In genomic region chr10:127125210-127126001, GRCm38 (mm10) we compare ENCODE assay signal across 8 mouse cellular contexts. TPM values are rescaled to one million over a fixed set of nuclear protein-coding genes. Genes with fewer than 3 reads are reported as not detected.
DNase-seq lines count a peak whose midpoint lies in the region; ATAC-seq and TF ChIP-seq lines count a peak whose summit lies in the region.

No protein-coding gene starts in this region.

- H3K27me3 ChIP-seq in midbrain, embryonic 10.5 days (ENCODE audit: low read depth, poor library complexity, severe bottlenecking) = no peaks in the 10 kb centered on the region
- H3K27me3 ChIP-seq in midbrain, embryonic 15.5 days (replicated peaks) = no peaks in the 10 kb centered on the region
- H3K27me3 ChIP-seq in liver, embryonic 13.5 days = no peaks in the 10 kb centered on the region
- no peaks in the 10 kb centered on the region for H3K27me3 ChIP-seq in stomach, postnatal 0 days (ENCODE audit: control insufficient read depth, insufficient read depth, low read length)

- ATAC-seq in midbrain, embryonic 15.5 days (replicated peaks) = no peak
- ATAC-seq in liver, embryonic 13.5 days (ENCODE audit: low read depth) = no peak
- ATAC-seq in stomach, postnatal 0 days (ENCODE audit: low FRiP score, low TSS enrichment) = no peak

- no peaks in the 10 kb centered on the region for H3K36me3 ChIP-seq in midbrain, embryonic 10.5 days
- no peaks in the 10 kb centered on the region for H3K36me3 ChIP-seq in midbrain, embryonic 15.5 days (replicated peaks)
- H3K36me3 ChIP-seq in liver, embryonic 13.5 days = no peaks in the 10 kb centered on the region
- no peaks in the 10 kb centered on the region for H3K36me3 ChIP-seq in stomach, postnatal 0 days (ENCODE audit: control insufficient read depth, insufficient read depth, low read length)

- H3K4me3 ChIP-seq in midbrain, embryonic 10.5 days = no peak overlapping the region
- no peak overlapping the region for H3K4me3 ChIP-seq in midbrain, embryonic 15.5 days
- no peak overlapping the region for H3K4me3 ChIP-seq in liver, embryonic 13.5 days (replicated peaks)
- no peak overlapping the region for H3K4me3 ChIP-seq in stomach, postnatal 0 days (ENCODE audit: low read depth, low read length)

- no peak for TF ChIP-seq EP300 in stomach, postnatal 0 days (optimal IDR thresholded peaks at IDR 0.05)

- no peak overlapping the region for H3K9ac ChIP-seq in midbrain, embryonic 15.5 days
- no peak overlapping the region for H3K9ac ChIP-seq in liver, embryonic 13.5 days
- no peak overlapping the region for H3K9ac ChIP-seq in stomach, postnatal 0 days (ENCODE audit: low read length)

- H3K9me3 ChIP-seq in midbrain, embryonic 10.5 days (replicated peaks) = no peaks in the 10 kb centered on the region
- no peaks in the 10 kb centered on the region for H3K9me3 ChIP-seq in midbrain, embryonic 15.5 days
- no peaks in the 10 kb centered on the region for H3K9me3 ChIP-seq in liver, embryonic 13.5 days (replicated peaks)
- no peaks in the 10 kb centered on the region for H3K9me3 ChIP-seq in stomach, postnatal 0 days (ENCODE audit: control insufficient read depth, low read length)

- DNase-seq in adrenal gland, adult 2 months = peak; percentile 57
- no peak for DNase-seq in adrenal gland, adult 18-20 months (ENCODE audit: low spot score in 2 of 2)
- DNase-seq in midbrain, embryonic 10.5 days (ENCODE audit: low spot score) = peak; percentile 29
- DNase-seq in brain, embryonic 14.5 days (ENCODE audit: low read depth) = peak; percentile 67
- DNase-seq in liver, embryonic 13.5 days = no peak
- DNase-seq in stomach, postnatal 0 days (ENCODE audit: low spot score) = no peak
- no peak for DNase-seq in c-Kit-positive CD71-positive TER-119-positive erythroid progenitor cells, embryonic 14.5 days (ENCODE audit: low spot score)

- TF ChIP-seq POLR2A in brain, embryonic 14.5 days (IDR thresholded peaks at IDR 0.05; ENCODE audit: borderline replicate concordance, extremely low read depth, insufficient read depth, insufficient read length, poor library complexity, severe bottlenecking) = no peak

- 77% methylated on average over 9 of the region's 9 CpGs for WGBS in midbrain, embryonic 10.5 days
- 71% methylated on average over 9 of the region's 9 CpGs for WGBS in midbrain, embryonic 15.5 days
- WGBS in liver, embryonic 13.5 days (ENCODE audit: insufficient replicate concordance) = 38% methylated on average over 9 of the region's 9 CpGs
- WGBS in stomach, postnatal 0 days = 70% methylated on average over 9 of the region's 9 CpGs

- peak; percentile 55; the same call in 1 of the 2 replicates for TF ChIP-seq CTCF in brain, embryonic 14.5 days (IDR thresholded peaks at IDR 0.05; ENCODE audit: borderline replicate concordance, extremely low read depth, insufficient read depth, insufficient read length)
- TF ChIP-seq CTCF in stomach, postnatal 0 days (IDR thresholded peaks at IDR 0.05; ENCODE audit: low read depth) = peak; percentile 75

- H3K27ac ChIP-seq in midbrain, embryonic 10.5 days (replicated peaks) = no peak overlapping the region
- no peak overlapping the region for H3K27ac ChIP-seq in midbrain, embryonic 15.5 days
- peak overlapping the region; percentile 83 for H3K27ac ChIP-seq in liver, embryonic 13.5 days
- H3K27ac ChIP-seq in stomach, postnatal 0 days (replicated peaks) = no peak overlapping the region

- no peak overlapping the region for H3K4me2 ChIP-seq in midbrain, embryonic 15.5 days
- no peak overlapping the region for H3K4me2 ChIP-seq in liver, embryonic 13.5 days
- no peak overlapping the region for H3K4me2 ChIP-seq in stomach, postnatal 0 days (replicated peaks; ENCODE audit: low read depth)

- peaks cover 23% of the 10 kb centered on the region for H3K4me1 ChIP-seq in midbrain, embryonic 10.5 days
- peaks cover 23% of the 10 kb centered on the region for H3K4me1 ChIP-seq in midbrain, embryonic 15.5 days
- H3K4me1 ChIP-seq in liver, embryonic 13.5 days (replicated peaks) = peaks cover 79% of the 10 kb centered on the region
- no peaks in the 10 kb centered on the region for H3K4me1 ChIP-seq in stomach, postnatal 0 days (replicated peaks; ENCODE audit: control insufficient read depth, insufficient read depth)

RNA-seq across cellular contexts. Expression of gene Os9, which starts 4.5 kb away (rescaled TPM):
- 100 to 1,000 TPM; 127 to 147 TPM for total RNA-seq in adrenal gland, adult 2 months (2021)
- polyA plus RNA-seq in adrenal gland, adult 2 months (2012; rRNA removed) = 82.2 and 108 TPM in 2 replicates
- 100 to 1,000 TPM; 114 to 147 TPM for total RNA-seq in adrenal gland, adult 18-20 months (2021)
- polyA plus RNA-seq in midbrain, embryonic 10.5 days (2016; fragmentation: Nextera tagmentation; extraction: Ambion mirVana) = 62.3 and 83.0 TPM in 2 replicates
- polyA plus RNA-seq in midbrain, embryonic 15.5 days (2015; fragmentation: Nextera tagmentation; extraction: Ambion mirVana) = 130 and 135 TPM in 2 replicates
- 71.3 and 93.8 TPM in 2 replicates for polyA plus RNA-seq in brain, embryonic 14.5 days (2012; rRNA removed)
- 45.6 and 49.0 TPM in 2 replicates for polyA plus RNA-seq in liver, embryonic 13.5 days (2015; fragmentation: Nextera tagmentation; extraction: Ambion mirVana)
- polyA plus RNA-seq in stomach, postnatal 0 days (2015; fragmentation: Nextera tagmentation; extraction: Ambion mirVana) = 81.9 and 82.0 TPM in 2 replicates

RNA-seq across cellular contexts. Expression of gene B4galnt1, which starts 39.6 kb away (rescaled TPM):
- 10 to 100 TPM in 1 of 2 experiments, 1 to 10 TPM in 1; 8.3 to 11.6 TPM for total RNA-seq in adrenal gland, adult 2 months (2021)
- 17.8 and 19.1 TPM in 2 replicates for polyA plus RNA-seq in adrenal gland, adult 2 months (2012; rRNA removed)
- 1 to 10 TPM; 7.8 to 8.6 TPM for total RNA-seq in adrenal gland, adult 18-20 months (2021)
- 4.9 and 6.1 TPM in 2 replicates for polyA plus RNA-seq in midbrain, embryonic 10.5 days (2016; fragmentation: Nextera tagmentation; extraction: Ambion mirVana)
- 62.2 and 62.3 TPM in 2 replicates for polyA plus RNA-seq in midbrain, embryonic 15.5 days (2015; fragmentation: Nextera tagmentation; extraction: Ambion mirVana)
- 48.7 and 72.4 TPM in 2 replicates for polyA plus RNA-seq in brain, embryonic 14.5 days (2012; rRNA removed)
- polyA plus RNA-seq in liver, embryonic 13.5 days (2015; fragmentation: Nextera tagmentation; extraction: Ambion mirVana) = 9.3 and 11.0 TPM in 2 replicates
- 45.9 and 65.4 TPM in 2 replicates for polyA plus RNA-seq in stomach, postnatal 0 days (2015; fragmentation: Nextera tagmentation; extraction: Ambion mirVana)

RNA-seq across cellular contexts. Expression of gene Agap2, which starts 50.3 kb away (rescaled TPM):
- 1 to 10 TPM; 2.2 to 3.8 TPM for total RNA-seq in adrenal gland, adult 2 months (2021)
- polyA plus RNA-seq in adrenal gland, adult 2 months (2012; rRNA removed) = 8.7 and 9.8 TPM in 2 replicates
- total RNA-seq in adrenal gland, adult 18-20 months (2021) = 1 to 10 TPM; 3.1 to 3.2 TPM
- 0.10 and 0.19 TPM in 2 replicates for polyA plus RNA-seq in midbrain, embryonic 10.5 days (2016; fragmentation: Nextera tagmentation; extraction: Ambion mirVana)
- polyA plus RNA-seq in midbrain, embryonic 15.5 days (2015; fragmentation: Nextera tagmentation; extraction: Ambion mirVana) = 6.3 and 6.6 TPM in 2 replicates
- polyA plus RNA-seq in brain, embryonic 14.5 days (2012; rRNA removed) = 113 and 151 TPM in 2 replicates
- polyA plus RNA-seq in liver, embryonic 13.5 days (2015; fragmentation: Nextera tagmentation; extraction: Ambion mirVana) = 0.41 and 0.85 TPM in 2 replicates
- polyA plus RNA-seq in stomach, postnatal 0 days (2015; fragmentation: Nextera tagmentation; extraction: Ambion mirVana) = 0.04 and 0.08 TPM in 2 replicates

RNA-seq across cellular contexts. Expression of gene Slc26a10, which starts 55.0 kb away (rescaled TPM):
- total RNA-seq in adrenal gland, adult 2 months (2021) = under 1 TPM; 0.35 to 0.58 TPM
- polyA plus RNA-seq in adrenal gland, adult 2 months (2012; rRNA removed) = 1.1 and 2.4 TPM in 2 replicates
- 1 to 10 TPM; 1.1 to 1.8 TPM for total RNA-seq in adrenal gland, adult 18-20 months (2021)
- 0.87 and 1.4 TPM in 2 replicates for polyA plus RNA-seq in midbrain, embryonic 10.5 days (2016; fragmentation: Nextera tagmentation; extraction: Ambion mirVana)
- polyA plus RNA-seq in midbrain, embryonic 15.5 days (2015; fragmentation: Nextera tagmentation; extraction: Ambion mirVana) = 0.94 and 0.98 TPM in 2 replicates
- polyA plus RNA-seq in brain, embryonic 14.5 days (2012; rRNA removed) = 1.1 and 2.6 TPM in 2 replicates
- 1.8 and 2.1 TPM in 2 replicates for polyA plus RNA-seq in liver, embryonic 13.5 days (2015; fragmentation: Nextera tagmentation; extraction: Ambion mirVana)
- polyA plus RNA-seq in stomach, postnatal 0 days (2015; fragmentation: Nextera tagmentation; extraction: Ambion mirVana) = 0.70 and 0.76 TPM in 2 replicates

RNA-seq across cellular contexts. Expression of gene Tspan31, which starts 55.3 kb away (rescaled TPM):
- total RNA-seq in adrenal gland, adult 2 months (2021) = 100 to 1,000 TPM; 115 to 129 TPM
- polyA plus RNA-seq in adrenal gland, adult 2 months (2012; rRNA removed) = 53.3 and 62.3 TPM in 2 replicates
- total RNA-seq in adrenal gland, adult 18-20 months (2021) = 100 to 1,000 TPM; 106 to 107 TPM
- 197 and 208 TPM in 2 replicates for polyA plus RNA-seq in midbrain, embryonic 10.5 days (2016; fragmentation: Nextera tagmentation; extraction: Ambion mirVana)
- 113 and 120 TPM in 2 replicates for polyA plus RNA-seq in midbrain, embryonic 15.5 days (2015; fragmentation: Nextera tagmentation; extraction: Ambion mirVana)
- polyA plus RNA-seq in brain, embryonic 14.5 days (2012; rRNA removed) = 96.5 and 115 TPM in 2 replicates
- polyA plus RNA-seq in liver, embryonic 13.5 days (2015; fragmentation: Nextera tagmentation; extraction: Ambion mirVana) = 69.4 and 77.7 TPM in 2 replicates
- polyA plus RNA-seq in stomach, postnatal 0 days (2015; fragmentation: Nextera tagmentation; extraction: Ambion mirVana) = 82.8 and 87.7 TPM in 2 replicates

Comparison
In these comparisons a context has a peak if more than half of its experiments do, and no peak if none do; other contexts are left out.
1. DNase-seq: peak in adrenal gland, adult 2 months (single experiment), midbrain, embryonic 10.5 days (single experiment) and brain, embryonic 14.5 days (single experiment); none in adrenal gland, adult 18-20 months (0 of 2), liver, embryonic 13.5 days (single experiment), stomach, postnatal 0 days (single experiment) and c-Kit-positive CD71-positive TER-119-positive erythroid progenitor cells, embryonic 14.5 days (single experiment).
2. RNA of gene Agap2, which starts 50.3 kb away (polyA plus RNA-seq): 113 to 151 TPM in brain, embryonic 14.5 days; 8.7 to 9.8 TPM in adrenal gland, adult 2 months, 6.3 to 6.6 TPM in midbrain, embryonic 15.5 days, 0.41 to 0.85 TPM in liver, embryonic 13.5 days, 0.10 to 0.19 TPM in midbrain, embryonic 10.5 days and 0.04 to 0.08 TPM in stomach, postnatal 0 days; every median in the first group is over 10 times any median in the second.